Mouse (Mus musculus) ES-E14 (cell line): ENCODE measurements at regions not wholly inside any gene's neighbourhood (a gene's known extent, or its start where the extent isn't known, plus 50 kb on each side); places are given as distances from the start of the nearest gene placed in this dataset.

Source experiments
- HCFC1 ChIP-seq: IDR thresholded peaks from 2 replicates; pipeline ENCODE4 v1.6.1; 2012; ENCODE audit warnings: low read length, inconsistent platforms, borderline replicate concordance; ENCODE audit not compliant: insufficient read depth
- MAFK ChIP-seq: IDR thresholded peaks from 2 replicates; pipeline ENCODE4 v1.6.1; 2014; ENCODE audit warnings: mild to moderate bottlenecking, low read depth, low read length, inconsistent platforms; ENCODE audit not compliant: insufficient read depth
- ZC3H11A ChIP-seq: IDR thresholded peaks from 2 replicates; pipeline ENCODE4 v1.6.1; 2012; ENCODE audit warnings: low read depth, mild to moderate bottlenecking, inconsistent platforms, low read length, borderline replicate concordance
- ZNF384 ChIP-seq: IDR thresholded peaks from 2 replicates; pipeline ENCODE4 v1.6.1; 2012; ENCODE audit warnings: low read depth, low read length, inconsistent platforms

GRCm38 (mm10) chr6:93575249-93575648 is 632.0 kb upstream of the Adamts9 start:
- TF ChIP-seq MAFK (no peak), HCFC1 (no peak), ZC3H11A (no peak), ZNF384 (no peak)
